Mouse (Mus musculus) CD4-positive naive resting alpha-beta T cell, adult 57 days (primary cell): ENCODE results near the gene Muc4. TPM values are rescaled to one million over a fixed set of nuclear protein-coding genes. Genes with fewer than 3 reads are reported as not detected.

Experiments used
- total RNA-seq: library from RNA; stranded (reverse); gene quantifications from one replicate; pipeline ENCODE4 v1.2.4, GENCODE M21; 2023

Gene Muc4
- not detected for total RNA-seq

GRCm38 (mm10) chr16:32735586-32735985 lies at the start of gene Muc4:
Muc4 (plus strand) TSS chr16:32735886.

GRCm38 (mm10) chr16:32797426-32797689 lies 61.7 kb downstream of the Muc4 start, which contains the start of gene Muc20:
Muc20 (minus strand) TSS chr16:32797435.

GRCm38 (mm10) chr16:32810321-32810720 lies 74.6 kb downstream of the Muc4 start, which contains the start of gene Smbd1:
Smbd1 (minus strand) TSS chr16:32810477.

Other genes starting within 250 kb of the Muc4 start
- gene Slc51a, start 248.0 kb upstream of the Muc4 start, total RNA-seq, result not detected
- gene Zdhhc19, start 239.6 kb upstream of the Muc4 start, total RNA-seq, result not detected
- 61.9 TPM for gene Tfrc, start 127.0 kb upstream of the Muc4 start, total RNA-seq
- gene Tnk2, start 92.0 kb upstream of the Muc4 start, total RNA-seq, result 49.0 TPM
- not detected for gene Muc20, start 61.5 kb downstream of the Muc4 start, total RNA-seq
- gene Smbd1, start 74.6 kb downstream of the Muc4 start, total RNA-seq, result not detected
- 78.0 TPM for gene Fyttd1, start 141.6 kb downstream of the Muc4 start, total RNA-seq
- 22.2 TPM for gene Rubcn, start 141.9 kb downstream of the Muc4 start, total RNA-seq
- gene Lrch3, start 178.2 kb downstream of the Muc4 start, total RNA-seq, result 96.7 TPM